Mouse (Mus musculus) cortical plate, adult 2 months (tissue): ENCODE results near the gene Vps33b. TPM values are rescaled to one million over a fixed set of nuclear protein-coding genes. Genes with fewer than 3 reads are reported as not detected.

Experiments used
- H3K27ac ChIP-seq: fragments of 200-500 bp; 2 replicates; pipeline ENCODE4 v1.5.1; 2012; ENCODE audit warnings: low read length, control low read depth, inconsistent platforms; ENCODE audit not compliant: insufficient read depth
- H3K4me1 ChIP-seq: fragments of 200-500 bp; 2 replicates; pipeline ENCODE4 v1.6.1; 2011; ENCODE audit warnings: low read length; ENCODE audit not compliant: control insufficient read depth, insufficient read depth
- H3K4me3 ChIP-seq: fragments of 200-500 bp; 2 replicates; pipeline ENCODE4 v1.5.1; 2011; ENCODE audit warnings: mild to moderate bottlenecking, low read length, control low read depth; ENCODE audit not compliant: insufficient read depth
- CTCF ChIP-seq: fragments of 200-500 bp; IDR thresholded peaks from 2 replicates; pipeline ENCODE4 v1.5.1; 2011; ENCODE audit warnings: mild to moderate bottlenecking, control low read depth, low read length; ENCODE audit not compliant: insufficient read depth; ENCODE audit errors: extremely low read depth
- POLR2A ChIP-seq: fragments of 200-500 bp; IDR thresholded peaks from 2 replicates; pipeline ENCODE4 v1.6.1; 2011; ENCODE audit warnings: mild to moderate bottlenecking, low read length, control low read depth; ENCODE audit not compliant: insufficient read depth; ENCODE audit errors: extremely low read depth
- polyA plus RNA-seq: library from polyadenylated mRNA; depleted of rRNA; stranded (reverse); fragments of >200 nt; gene quantifications from 2 replicates; pipeline ENCODE4 v1.2.3, GENCODE M21; 2012

The Vps33b gene
- polyA plus RNA-seq, 1 experiment: 23.2 TPM

DNA sequence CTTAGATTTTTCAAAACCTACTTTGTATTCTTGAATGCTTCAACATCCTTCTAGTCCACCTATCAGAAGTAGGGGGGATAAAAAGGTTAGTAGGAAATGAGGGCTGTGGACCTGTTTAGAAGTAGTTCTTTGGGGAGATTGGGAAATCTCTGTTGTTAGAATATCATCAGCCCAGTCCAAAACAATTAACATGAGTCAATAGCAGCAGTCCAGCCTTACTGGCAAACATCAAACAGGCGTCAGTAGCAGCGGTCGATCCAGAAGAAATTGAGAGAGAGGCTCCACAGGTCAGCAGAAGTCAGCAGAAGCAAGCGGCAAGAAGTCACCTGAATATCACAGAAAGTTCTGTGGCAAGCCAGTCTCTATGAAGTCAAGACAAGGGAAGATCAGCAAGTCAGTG, 24.6 kb upstream of the Vps33b start:
- no peak for TF ChIP-seq POLR2A
- no peak for TF ChIP-seq CTCF
- Histone ChIP-seq H3K4me1 (no peaks in the 10 kb centered on the region), H3K4me3 (no peak overlapping the region), H3K27ac (no peak overlapping the region)

DNA sequence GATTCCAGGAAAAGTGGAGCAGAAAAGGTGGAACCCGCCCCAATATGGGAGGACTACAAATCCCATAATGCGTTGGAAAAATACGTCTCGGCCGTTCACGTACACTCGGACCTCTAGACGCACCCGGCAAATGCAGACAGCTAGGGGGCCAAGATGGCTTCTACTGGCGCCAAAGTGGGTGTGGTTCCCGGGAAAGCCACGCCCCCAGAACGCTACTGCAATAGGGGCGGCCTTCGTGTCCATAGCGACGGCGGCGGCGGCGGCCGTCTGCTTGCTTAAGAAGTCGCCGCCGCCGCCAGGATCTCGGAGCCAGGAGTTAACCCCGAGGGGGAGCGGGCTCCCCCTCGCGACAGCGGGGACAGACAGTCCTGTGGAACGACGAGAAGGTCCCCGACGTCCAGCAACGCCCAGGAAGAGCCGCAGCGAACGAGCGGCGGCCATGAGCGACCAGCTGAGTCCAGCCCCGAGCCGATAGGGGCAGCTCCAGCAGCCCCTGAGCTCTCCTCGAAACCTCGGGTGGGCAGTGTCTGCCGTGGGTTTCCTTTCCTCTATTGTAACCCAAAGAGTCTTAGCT, 23.2 kb upstream of the Vps33b start, which contains the start of gene Ttll13:
TSS of gene Ttll13 (plus strand) at position 229 of the 574 bp plus-strand sequence.
- no peaks in the 10 kb centered on the region for H3K4me1 ChIP-seq
- H3K27ac ChIP-seq: 0 out of 2 replicates have a peak within 1 kb of the TSS, but pooled peaks have one; percentile 29
- TF ChIP-seq POLR2A (0 out of 2 replicates have a peak, but pooled peaks have one; percentile 48), CTCF (no peak)
- H3K4me3 ChIP-seq: peak within 1 kb of the TSS; percentile 50

DNA sequence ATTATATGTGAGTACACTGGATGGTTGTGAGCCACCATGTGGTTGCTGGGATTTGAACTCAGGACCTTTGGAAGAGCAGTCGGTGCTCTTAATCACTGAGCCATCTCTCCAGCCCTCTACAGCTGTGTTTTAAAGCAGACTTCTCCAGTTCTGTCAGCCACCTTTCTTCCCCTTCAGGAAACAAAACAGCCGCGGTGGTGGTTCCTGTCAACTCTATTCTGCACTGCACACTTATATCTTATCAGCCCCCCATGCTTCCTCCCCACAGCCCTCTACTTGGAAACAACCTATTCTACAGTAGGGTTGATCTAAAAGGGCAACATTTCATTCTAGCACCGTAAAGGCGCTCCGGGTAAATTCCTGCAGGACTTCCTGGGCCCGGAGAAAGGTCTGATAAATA, 22.6 kb upstream of the Vps33b start:
- TF ChIP-seq CTCF (no peak), POLR2A (no peak)
- H3K4me1 ChIP-seq: no peaks in the 10 kb centered on the region
- peak overlapping the region; percentile 50; the same call in 1 of the 2 replicates for H3K4me3 ChIP-seq
- H3K27ac ChIP-seq: no peak overlapping the region

- no peak overlapping the region for H3K4me3 ChIP-seq
- H3K27ac ChIP-seq: no peak overlapping the region
- H3K4me1 ChIP-seq: no peaks in the 10 kb centered on the region
- TF ChIP-seq POLR2A: no peak
- TF ChIP-seq CTCF: no peak
Measured at GRCm38 (mm10) chr7:80252437-80252836, 17.0 kb upstream of the Vps33b start.

DNA sequence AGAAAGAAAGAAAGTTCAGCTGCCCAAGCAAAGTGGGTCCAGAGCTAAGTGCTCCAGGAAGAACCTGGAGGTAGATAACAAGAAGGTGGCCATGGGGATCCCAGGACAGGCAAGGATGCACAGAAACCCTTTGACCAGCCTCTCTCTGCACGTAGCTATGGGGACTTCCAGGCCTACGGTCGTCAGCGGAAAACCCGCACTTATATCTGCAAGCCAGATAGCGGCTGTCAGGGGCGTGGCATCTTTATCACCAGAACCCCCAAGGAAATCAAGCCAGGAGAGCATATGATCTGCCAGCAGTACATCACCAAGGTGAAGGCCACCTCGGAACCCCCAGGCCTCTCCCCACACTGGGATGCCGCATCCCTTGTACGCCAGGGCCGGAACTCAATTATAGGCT, 16.6 kb upstream of the Vps33b start:
- no peak overlapping the region for H3K4me3 ChIP-seq
- no peak overlapping the region for H3K27ac ChIP-seq
- H3K4me1 ChIP-seq: no peaks in the 10 kb centered on the region
- TF ChIP-seq CTCF: no peak
- no peak for TF ChIP-seq POLR2A

DNA sequence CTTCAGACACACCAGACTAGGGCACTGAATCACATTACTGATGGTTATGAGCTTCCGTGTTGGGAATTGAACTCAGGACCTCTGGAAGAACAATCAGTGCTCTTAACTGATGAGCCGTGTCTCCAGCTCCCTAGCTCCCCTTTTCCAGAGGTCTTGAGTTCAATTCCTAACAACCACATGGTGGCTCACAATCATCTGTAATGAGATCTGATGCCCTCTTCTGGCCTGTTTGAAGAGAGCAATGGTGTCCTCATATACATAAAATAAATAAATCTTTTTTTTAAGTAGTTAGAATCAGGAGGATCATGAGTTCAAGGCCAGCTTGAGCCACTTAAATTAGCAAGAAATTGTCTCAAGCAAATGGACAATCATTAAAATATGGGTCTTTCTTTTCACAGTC, 13.5 kb upstream of the Vps33b start:
- no peak for TF ChIP-seq CTCF
- Histone ChIP-seq H3K4me3 (no peak overlapping the region), H3K27ac (no peak overlapping the region), H3K4me1 (no peaks in the 10 kb centered on the region)

DNA sequence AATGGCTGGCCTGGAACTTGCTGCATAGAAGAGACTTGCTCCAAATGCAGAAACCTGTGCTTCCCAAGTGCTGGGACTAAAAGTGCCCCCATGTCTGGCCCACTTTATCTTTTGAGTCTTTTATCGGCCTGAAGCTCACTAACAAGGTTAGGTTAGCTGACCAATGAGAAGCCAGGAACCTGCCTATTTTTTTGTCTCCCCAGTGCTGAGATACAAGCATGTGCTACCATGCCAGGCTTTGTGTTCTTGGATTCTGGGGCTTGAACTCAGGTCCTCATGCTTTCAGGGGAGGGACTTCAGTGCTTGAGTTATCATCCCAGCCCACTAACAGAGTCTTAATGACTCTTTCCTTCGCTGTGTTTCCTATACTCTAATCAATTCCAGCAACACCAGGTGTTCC, 11.7 kb upstream of the Vps33b start:
- Histone ChIP-seq H3K27ac (no peak overlapping the region), H3K4me1 (peaks cover 2% of the 10 kb centered on the region; the same call in 1 of the 2 replicates), H3K4me3 (no peak overlapping the region)
- no peak for TF ChIP-seq CTCF

DNA sequence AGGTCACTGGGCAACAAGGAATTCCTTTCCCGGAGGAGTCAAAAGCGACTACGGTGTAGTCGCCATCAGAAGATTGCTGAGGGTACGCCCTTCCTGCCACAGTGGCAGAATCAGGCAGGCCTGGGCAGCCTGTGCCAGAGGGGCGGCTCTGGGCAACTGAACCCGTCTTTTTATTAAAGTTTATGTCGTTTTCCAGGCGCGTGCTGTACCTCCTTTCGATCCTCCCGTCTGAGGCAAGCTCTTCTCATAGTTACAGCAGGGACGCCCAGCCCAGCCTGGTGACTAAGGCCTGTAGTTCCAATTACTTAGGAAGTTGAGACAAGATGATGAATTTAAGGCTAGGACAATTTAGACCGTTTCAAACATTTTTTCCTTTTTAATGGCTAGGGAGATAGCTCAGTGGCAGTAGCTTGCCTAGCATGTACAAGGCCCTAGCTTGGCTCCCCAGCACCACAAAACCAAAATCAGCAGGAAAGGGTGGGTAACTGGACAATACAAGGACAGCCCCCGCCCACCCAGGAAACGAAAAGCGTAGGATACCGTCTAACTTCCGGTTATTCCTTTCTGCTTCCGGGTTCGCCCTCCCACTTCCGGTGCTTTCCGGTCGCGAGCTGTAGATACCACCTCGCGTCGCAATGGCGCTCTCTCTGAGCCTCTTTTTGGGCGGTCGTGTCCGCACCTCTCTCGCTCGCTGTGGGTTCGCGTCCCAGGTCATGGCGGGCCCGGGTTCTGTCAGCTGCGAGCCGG, 8.7 kb upstream of the Vps33b start, which contains the start of gene Ngrn:
TSS of gene Ngrn (plus strand) at position 591 of the 747 bp plus-strand sequence.
- Histone ChIP-seq H3K4me1 (peaks cover 2% of the 10 kb centered on the region; the same call in 1 of the 2 replicates), H3K27ac (peak within 1 kb of the TSS; percentile 36), H3K4me3 (peak within 1 kb of the TSS; percentile 86)
- TF ChIP-seq POLR2A (peak; percentile 90), CTCF (0 out of 2 replicates have a peak, but pooled peaks have one; percentile 4)

GRCm38 (mm10) chr7:80261372-80261990, 8.0 kb upstream of the Vps33b start:
- Histone ChIP-seq H3K4me3 (peak overlapping the region; percentile 86), H3K27ac (peak overlapping the region; percentile 36), H3K4me1 (peaks cover 2% of the 10 kb centered on the region; the same call in 1 of the 2 replicates)
- TF ChIP-seq POLR2A (peak; percentile 41; the same call in 1 of the 2 replicates), CTCF (no peak)
